ENCODE assay signal across 8 mouse cellular contexts in the genomic region with DNA sequence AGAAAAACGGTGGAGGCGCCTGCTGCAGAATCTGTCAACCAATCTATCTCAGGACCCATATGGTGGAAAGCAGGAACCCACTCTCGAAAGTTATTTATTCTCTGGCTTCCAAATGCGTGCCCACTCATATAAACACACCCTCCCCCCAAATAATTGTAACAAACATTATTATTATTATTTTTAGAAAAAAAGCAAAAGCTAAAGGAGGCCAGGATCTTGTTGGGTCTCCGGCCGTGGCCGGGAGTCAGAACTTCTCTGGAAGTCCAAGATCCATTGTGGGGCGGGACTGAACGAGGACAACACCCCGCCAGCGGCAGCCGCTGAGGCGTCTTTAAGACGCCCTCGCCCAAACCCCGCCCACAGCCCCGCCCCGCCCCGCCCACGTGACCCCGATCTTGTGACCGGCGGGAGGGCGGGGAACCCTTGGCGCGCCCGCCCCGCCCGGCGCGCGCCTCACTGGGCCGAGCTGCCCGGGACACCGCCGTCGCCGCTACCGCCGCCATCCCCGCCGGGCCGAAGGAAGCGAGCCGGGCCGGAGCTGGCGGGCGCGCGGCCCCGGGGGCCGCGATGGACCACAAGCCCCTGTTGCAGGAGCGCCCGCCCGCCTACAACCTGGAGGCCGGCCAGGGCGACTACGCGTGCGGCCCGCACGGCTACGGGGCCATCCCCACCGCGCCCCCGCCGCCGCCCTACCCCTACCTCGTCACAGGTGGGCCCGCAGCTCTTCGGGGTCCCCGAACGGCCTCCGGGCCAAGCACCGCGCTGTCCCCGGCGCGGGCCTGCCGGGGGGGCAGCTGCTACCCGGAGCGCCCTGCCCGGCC. TPM values are rescaled to one million over a fixed set of nuclear protein-coding genes. Genes with fewer than 3 reads are reported as not detected.
DNase-seq lines count a peak whose midpoint lies in the region; ATAC-seq and TF ChIP-seq lines count a peak whose summit lies in the region.

No protein-coding gene starts in this region.

- peaks cover 36% of the 10 kb centered on the region for H3K4me1 ChIP-seq in heart, embryonic 11.5 days (ENCODE audit: control insufficient read depth, insufficient read depth, low read length)
- H3K4me1 ChIP-seq in kidney, embryonic 16.5 days (ENCODE audit: insufficient read depth, low read length), result peaks cover 49% of the 10 kb centered on the region
- H3K4me1 ChIP-seq in liver, adult 2 months (ENCODE audit: control insufficient read depth, insufficient read depth, low read length), result peaks cover 26% of the 10 kb centered on the region

- H3K4me3 ChIP-seq in heart, embryonic 11.5 days (ENCODE audit: low read depth, low read length), result peak overlapping the region; percentile 74
- H3K4me3 ChIP-seq in kidney, embryonic 16.5 days (ENCODE audit: low read length), result peak overlapping the region; percentile 91
- H3K4me3 ChIP-seq in liver, adult 2 months (ENCODE audit: insufficient read depth, low read depth, low read length), result peak overlapping the region; percentile 80

- H3K9me3 ChIP-seq in heart, embryonic 11.5 days (replicated peaks; ENCODE audit: control insufficient read depth, low read length), result no peaks in the 10 kb centered on the region; the same call in 1 of the 2 replicates
- H3K9me3 ChIP-seq in kidney, embryonic 16.5 days (ENCODE audit: low read length), result peaks cover 3% of the 10 kb centered on the region; the same call in 1 of the 2 replicates

- H3K9ac ChIP-seq in heart, embryonic 11.5 days (ENCODE audit: low read depth, low read length), result peak overlapping the region; percentile 79
- H3K9ac ChIP-seq in kidney, embryonic 16.5 days (replicated peaks; ENCODE audit: low read length), result peak overlapping the region; percentile 97
- H3K9ac ChIP-seq in liver, adult 2 months (ENCODE audit: low read depth, low read length), result peak overlapping the region; percentile 94

- no peaks in the 10 kb centered on the region for H3K36me3 ChIP-seq in heart, embryonic 11.5 days (ENCODE audit: control insufficient read depth, insufficient read depth, low read length)
- H3K36me3 ChIP-seq in kidney, embryonic 16.5 days (ENCODE audit: insufficient read depth, low read length), result peaks cover 6% of the 10 kb centered on the region; the same call in 1 of the 2 replicates
- H3K36me3 ChIP-seq in liver, adult 2 months (ENCODE audit: control insufficient read depth, insufficient read depth, low read length), result no peaks in the 10 kb centered on the region

- no peaks in the 10 kb centered on the region for H3K27me3 ChIP-seq in heart, embryonic 11.5 days (ENCODE audit: control insufficient read depth, insufficient read depth, low read length)
- no peaks in the 10 kb centered on the region for H3K27me3 ChIP-seq in kidney, embryonic 16.5 days (ENCODE audit: insufficient read depth, low read length)
- H3K27me3 ChIP-seq in liver, adult 2 months (ENCODE audit: control insufficient read depth, insufficient read depth, low read length), result no peaks in the 10 kb centered on the region

- H3K4me2 ChIP-seq in heart, embryonic 11.5 days, result peak overlapping the region; percentile 66
- H3K4me2 ChIP-seq in kidney, embryonic 16.5 days (replicated peaks; ENCODE audit: low read depth, low read length), result peak overlapping the region; percentile 68

- WGBS in heart, embryonic 11.5 days (ENCODE audit: insufficient replicate concordance), result 1% methylated on average over 66 of the region's 84 CpGs
- under 1% methylated on average over 66 of the region's 84 CpGs for WGBS in kidney, embryonic 16.5 days
- WGBS in liver, adult 2 months, result under 1% methylated on average over 79 of the region's 84 CpGs

- peaks cover 21% of the 10 kb centered on the region; the same call in 1 of the 2 replicates for H3K79me2 ChIP-seq in liver, adult 2 months (ENCODE audit: control insufficient read depth, insufficient read depth, low read length)

- H3K27ac ChIP-seq in heart, embryonic 11.5 days (ENCODE audit: low read depth, low read length), result peak overlapping the region; percentile 92
- peak overlapping the region; percentile 95 for H3K27ac ChIP-seq in kidney, embryonic 16.5 days (ENCODE audit: low read length)
- peak overlapping the region; percentile 71 for H3K27ac ChIP-seq in liver, adult 2 months (replicated peaks; ENCODE audit: insufficient read depth, low read depth, low read length)

- peak; percentile 78 for ATAC-seq in erythroblast, adult 5-6 weeks (replicated peaks; ENCODE audit: low FRiP score, poor library complexity, severe bottlenecking)
- peak; percentile 84 for ATAC-seq in heart, embryonic 11.5 days (replicated peaks; ENCODE audit: insufficient number of reproducible peaks, low FRiP score, low TSS enrichment)
- ATAC-seq in kidney, embryonic 16.5 days (ENCODE audit: low FRiP score, low TSS enrichment), result peak; percentile 78
- peak; percentile 18; the same call in 1 of the 2 replicates for ATAC-seq in monocyte, adult 5-6 weeks (replicated peaks; ENCODE audit: insufficient number of reproducible peaks, low FRiP score, low TSS enrichment, poor library complexity, severe bottlenecking)

- TF ChIP-seq POLR2A in brain, embryonic 14.5 days (IDR thresholded peaks at IDR 0.05; ENCODE audit: borderline replicate concordance, extremely low read depth, insufficient read depth, insufficient read length, poor library complexity, severe bottlenecking), result peak; percentile 79
- peak; percentile 39; the same call in 1 of the 2 replicates for TF ChIP-seq POLR2A in liver, adult 2 months (IDR thresholded peaks at IDR 0.05; ENCODE audit: extremely low read depth, insufficient read depth, low read length)

- DNase-seq in CD4-positive, CD25-positive, alpha-beta regulatory T cell, adult 2 months (ENCODE audit: low read depth, low spot score), result peak; percentile 93
- peak; percentile 96 for DNase-seq in brain, embryonic 14.5 days (ENCODE audit: low read depth)
- DNase-seq in liver, adult 2 months (ENCODE audit: extremely low read depth, low read depth, low spot score), result no peak
- DNase-seq in spleen, postnatal 36 days (ENCODE audit: low spot score in 2 of 2), result peak; percentile 82 to 86

- no peak for TF ChIP-seq CTCF in brain, embryonic 14.5 days (IDR thresholded peaks at IDR 0.05; ENCODE audit: borderline replicate concordance, extremely low read depth, insufficient read depth, insufficient read length)
- TF ChIP-seq CTCF in liver, adult 2 months (IDR thresholded peaks at IDR 0.05; ENCODE audit: low read depth, low read length), result no peak

RNA-seq across cellular contexts. Expression of gene Bri3, which starts 10.8 kb away (rescaled TPM):
- polyA plus RNA-seq in brain, embryonic 14.5 days (2012; rRNA removed), result 97.3 and 129 TPM in 2 replicates
- 1.9 and 9.0 TPM in 2 replicates for total RNA-seq in erythroblast, adult 5-6 weeks (2015; ENCODE audit: low replicate concordance)
- 7.6 and 19.7 TPM in 2 replicates for total RNA-seq in erythroblast, adult 5-6 weeks (2017; ENCODE audit: low replicate concordance)
- polyA plus RNA-seq in heart, embryonic 11.5 days (2014; fragmentation: Nextera tagmentation; extraction: Ambion mirVana), result 108 and 110 TPM in 2 replicates
- polyA plus RNA-seq in kidney, embryonic 16.5 days (2015; fragmentation: Nextera tagmentation; extraction: Ambion mirVana), result 112 and 118 TPM in 2 replicates
- 24.9 and 29.5 TPM in 2 replicates for total RNA-seq in liver, adult 2 months (2014; rRNA removed)
- 74.6 and 85.7 TPM in 2 replicates for polyA plus RNA-seq in liver, adult 2 months (2012; rRNA removed)
- 36.6 to 109 TPM (median 73.7 TPM) in 3 replicates for total RNA-seq in monocyte, adult 5-6 weeks (2017)

RNA-seq across cellular contexts. Expression of gene Tecpr1, which starts 31.6 kb away (rescaled TPM):
- polyA plus RNA-seq in brain, embryonic 14.5 days (2012; rRNA removed), result 58.0 and 59.4 TPM in 2 replicates
- 0.38 and 2.1 TPM in 2 replicates for total RNA-seq in erythroblast, adult 5-6 weeks (2015; ENCODE audit: low replicate concordance)
- 0.56 and 0.94 TPM in 2 replicates for total RNA-seq in erythroblast, adult 5-6 weeks (2017; ENCODE audit: low replicate concordance)
- polyA plus RNA-seq in heart, embryonic 11.5 days (2014; fragmentation: Nextera tagmentation; extraction: Ambion mirVana), result 12.1 and 13.2 TPM in 2 replicates
- polyA plus RNA-seq in kidney, embryonic 16.5 days (2015; fragmentation: Nextera tagmentation; extraction: Ambion mirVana), result 24.3 and 26.0 TPM in 2 replicates
- total RNA-seq in liver, adult 2 months (2014; rRNA removed), result 5.9 and 6.6 TPM in 2 replicates
- polyA plus RNA-seq in liver, adult 2 months (2012; rRNA removed), result 9.3 and 13.0 TPM in 2 replicates
- total RNA-seq in monocyte, adult 5-6 weeks (2017), result 30.0 to 63.8 TPM (median 35.3 TPM) in 3 replicates

Comparison
In these comparisons a context has a peak if more than half of its experiments do, and no peak if none do; other contexts are left out.
1. ATAC-seq: peak in every context shown above with its lines; median percentile 84 in heart, embryonic 11.5 days; 78 in erythroblast, adult 5-6 weeks; 78 in kidney, embryonic 16.5 days; 18 in monocyte, adult 5-6 weeks.